Mouse (Mus musculus) limb, embryonic 13.5 days (tissue): Measurements from ENCODE around the gene Gm5089. TPM values are rescaled to one million over a fixed set of nuclear protein-coding genes. Genes with fewer than 3 reads are reported as not detected.

Experiments used
- ATAC-seq: fragments of 200-750 bp; cut with Nextera tagmentation; 2 replicates; pipeline ENCODE4 v1.8.0; 2017; ENCODE audit warnings: low read depth, moderate number of reproducible peaks, moderate TSS enrichment; ENCODE audit not compliant: low FRiP score
- H3K27ac ChIP-seq: fragments of 300-500 bp; sonication (generic); 2 replicates; pipeline ENCODE4 v1.5.1; 2015; ENCODE audit warnings: inconsistent platforms, mild to moderate bottlenecking, moderate library complexity
- H3K27me3 ChIP-seq: fragments of 300-500 bp; sonication (generic); 2 replicates; pipeline ENCODE4 v1.6.1; 2015; ENCODE audit warnings: mild to moderate bottlenecking, inconsistent platforms
- H3K36me3 ChIP-seq: fragments of 300-500 bp; sonication (generic); 2 replicates; pipeline ENCODE4 v1.6.1; 2015; ENCODE audit warnings: inconsistent platforms, mild to moderate bottlenecking, moderate library complexity
- H3K4me1 ChIP-seq: fragments of 300-500 bp; sonication (generic); 2 replicates; pipeline ENCODE4 v1.6.1; 2015; ENCODE audit warnings: inconsistent platforms
- H3K4me2 ChIP-seq: fragments of 300-500 bp; sonication (generic); replicated peaks from 2 replicates; pipeline ENCODE4 v1.6.1; 2015; ENCODE audit warnings: inconsistent platforms, mild to moderate bottlenecking, moderate library complexity
- H3K4me3 ChIP-seq: fragments of 300-500 bp; sonication (generic); 2 replicates; pipeline ENCODE4 v1.5.1; 2015; ENCODE audit warnings: moderate library complexity, mild to moderate bottlenecking, inconsistent platforms
- H3K9ac ChIP-seq: fragments of 300-500 bp; sonication (generic); 2 replicates; pipeline ENCODE4 v1.6.1; 2015; ENCODE audit warnings: mild to moderate bottlenecking, inconsistent platforms
- H3K9me3 ChIP-seq: fragments of 300-500 bp; sonication (generic); 2 replicates; pipeline ENCODE4 v1.6.1; 2016; ENCODE audit warnings: inconsistent platforms
- WGBS: fragments of 180-500 bp; shearing (Covaris S2); methylation state at CpG from one replicate; pipeline ENCODE4 v1.1.7; 2015; 5-methylcytosine and 5-hydroxymethylcytosine counted together
- polyA plus RNA-seq: library from polyadenylated mRNA; unstranded; fragments of >200 nt; fragmentation: Nextera tagmentation; extraction: Ambion mirVana; gene quantifications from 2 replicates; pipeline ENCODE4 v1.2.1, GENCODE M21; 2015

Gene Gm5089
- polyA plus RNA-seq, result 0.18 and 0.37 TPM in 2 replicates

- ATAC-seq, result peak; percentile 55
- Histone ChIP-seq H3K4me2 (peak within 1 kb of the TSS; percentile 91), H3K4me3 (peak within 1 kb of the TSS; percentile 52), H3K27ac (no peak within 1 kb of the TSS), H3K9ac (peak within 1 kb of the TSS; percentile 69), H3K4me1 (peaks cover 40% of the 10 kb centered on the region), H3K36me3 (no peaks in the 10 kb centered on the region), H3K27me3 (peaks cover 96% of the 10 kb centered on the region), H3K9me3 (no peaks in the 10 kb centered on the region)
- 1% methylated on average over 59 of the region's 59 CpGs for WGBS
Measured at GRCm38 (mm10) chr14:122450496-122451382, at the start of gene Gm5089. Gene Gm5089 (minus strand): TSS chr14:122451115.

- 72% methylated on average over 1 of the region's 1 CpGs for WGBS
- Histone ChIP-seq H3K9me3 (no peaks in the 10 kb centered on the region), H3K36me3 (no peaks in the 10 kb centered on the region), H3K4me1 (peaks cover 10% of the 10 kb centered on the region), H3K4me2 (no peak overlapping the region), H3K27ac (no peak overlapping the region), H3K27me3 (peaks cover 45% of the 10 kb centered on the region), H3K9ac (no peak overlapping the region), H3K4me3 (no peak overlapping the region)
- ATAC-seq, result no peak
Measured at GRCm38 (mm10) chr14:122492015-122492414, 41.1 kb upstream of the Gm5089 start.

GRCm38 (mm10) chr14:122491521-122491920 lies 40.6 kb upstream of the Gm5089 start:
- H3K4me2 ChIP-seq, result no peak overlapping the region
- H3K9ac ChIP-seq, result no peak overlapping the region
- ATAC-seq, result no peak
- no peak overlapping the region for H3K4me3 ChIP-seq
- H3K27me3 ChIP-seq, result peaks cover 47% of the 10 kb centered on the region
- peaks cover 10% of the 10 kb centered on the region for H3K4me1 ChIP-seq
- no peaks in the 10 kb centered on the region for H3K9me3 ChIP-seq
- no peaks in the 10 kb centered on the region for H3K36me3 ChIP-seq
- no peak overlapping the region for H3K27ac ChIP-seq
- WGBS, result 59% methylated on average over 6 of the region's 6 CpGs

GRCm38 (mm10) chr14:122490441-122491328 lies 39.8 kb upstream of the Gm5089 start, which contains the start of gene Gm10837:
Gene Gm10837 (plus strand): TSS chr14:122490586.
- Histone ChIP-seq H3K9me3 (no peaks in the 10 kb centered on the region), H3K36me3 (no peaks in the 10 kb centered on the region), H3K4me3 (peak within 1 kb of the TSS; percentile 43), H3K9ac (peak within 1 kb of the TSS; percentile 55), H3K27ac (no peak within 1 kb of the TSS), H3K4me1 (peaks cover 12% of the 10 kb centered on the region), H3K4me2 (peak within 1 kb of the TSS; percentile 71), H3K27me3 (peaks cover 53% of the 10 kb centered on the region)
- WGBS, result 1% methylated on average over 48 of the region's 51 CpGs
- ATAC-seq, result peak; percentile 64; the same call in 1 of the 2 replicates

- H3K27ac ChIP-seq, result no peak overlapping the region
- 9% methylated on average over 12 of the region's 12 CpGs for WGBS
- H3K4me2 ChIP-seq, result peak overlapping the region; percentile 71
- H3K9me3 ChIP-seq, result no peaks in the 10 kb centered on the region
- no peak for ATAC-seq
- peak overlapping the region; percentile 43; the same call in 1 of the 2 replicates for H3K4me3 ChIP-seq
- H3K9ac ChIP-seq, result peak overlapping the region; percentile 55
- H3K4me1 ChIP-seq, result peaks cover 19% of the 10 kb centered on the region
- peaks cover 58% of the 10 kb centered on the region for H3K27me3 ChIP-seq
- no peaks in the 10 kb centered on the region for H3K36me3 ChIP-seq
Measured at GRCm38 (mm10) chr14:122489686-122490414, 38.9 kb upstream of the Gm5089 start.

- no peak for ATAC-seq
- peak overlapping the region; percentile 30; the same call in 1 of the 2 replicates for H3K4me2 ChIP-seq
- no peaks in the 10 kb centered on the region for H3K9me3 ChIP-seq
- H3K27ac ChIP-seq, result no peak overlapping the region
- 2% methylated on average over 5 of the region's 5 CpGs for WGBS
- no peaks in the 10 kb centered on the region for H3K36me3 ChIP-seq
- no peak overlapping the region for H3K4me3 ChIP-seq
- peaks cover 23% of the 10 kb centered on the region for H3K4me1 ChIP-seq
- H3K27me3 ChIP-seq, result peaks cover 66% of the 10 kb centered on the region
- no peak overlapping the region for H3K9ac ChIP-seq
Measured at GRCm38 (mm10) chr14:122489041-122489440, 38.1 kb upstream of the Gm5089 start.

GRCm38 (mm10) chr14:122487366-122487765 lies 36.5 kb upstream of the Gm5089 start:
- no peaks in the 10 kb centered on the region for H3K9me3 ChIP-seq
- no peak overlapping the region for H3K9ac ChIP-seq
- H3K4me2 ChIP-seq, result no peak overlapping the region
- H3K27me3 ChIP-seq, result peaks cover 72% of the 10 kb centered on the region
- ATAC-seq, result no peak
- H3K4me1 ChIP-seq, result peaks cover 30% of the 10 kb centered on the region
- no peak overlapping the region for H3K4me3 ChIP-seq
- 7% methylated on average over 5 of the region's 5 CpGs for WGBS
- H3K27ac ChIP-seq, result no peak overlapping the region
- H3K36me3 ChIP-seq, result no peaks in the 10 kb centered on the region

GRCm38 (mm10) chr14:122486611-122487010 lies 35.7 kb upstream of the Gm5089 start:
- Histone ChIP-seq H3K9ac (no peak overlapping the region), H3K4me3 (no peak overlapping the region), H3K4me1 (peaks cover 37% of the 10 kb centered on the region), H3K4me2 (no peak overlapping the region), H3K9me3 (no peaks in the 10 kb centered on the region), H3K27ac (no peak overlapping the region), H3K36me3 (no peaks in the 10 kb centered on the region), H3K27me3 (peaks cover 77% of the 10 kb centered on the region)
- WGBS, result 7% methylated on average over 1 of the region's 1 CpGs
- ATAC-seq, result no peak

GRCm38 (mm10) chr14:122485635-122486181 lies 34.8 kb upstream of the Gm5089 start:
- Histone ChIP-seq H3K4me3 (peak overlapping the region; percentile 19; the same call in 1 of the 2 replicates), H3K4me2 (peak overlapping the region; percentile 55), H3K27me3 (peaks cover 77% of the 10 kb centered on the region), H3K36me3 (no peaks in the 10 kb centered on the region), H3K27ac (no peak overlapping the region), H3K9ac (no peak overlapping the region), H3K9me3 (no peaks in the 10 kb centered on the region), H3K4me1 (peaks cover 40% of the 10 kb centered on the region)
- WGBS, result 2% methylated on average over 12 of the region's 12 CpGs
- ATAC-seq, result no peak

- Histone ChIP-seq H3K27me3 (peaks cover 77% of the 10 kb centered on the region), H3K4me2 (peak overlapping the region; percentile 55), H3K9ac (0 out of 2 replicates have a peak overlapping the region, but pooled peaks have one; percentile 19), H3K4me1 (peaks cover 33% of the 10 kb centered on the region), H3K36me3 (no peaks in the 10 kb centered on the region), H3K9me3 (no peaks in the 10 kb centered on the region), H3K27ac (no peak overlapping the region), H3K4me3 (peak overlapping the region; percentile 19; the same call in 1 of the 2 replicates)
- WGBS, result 2% methylated on average over 24 of the region's 24 CpGs
- peak; percentile 25 for ATAC-seq
Measured at GRCm38 (mm10) chr14:122484844-122485551, 34.1 kb upstream of the Gm5089 start.

GRCm38 (mm10) chr14:122484458-122484843 lies 33.5 kb upstream of the Gm5089 start:
- Histone ChIP-seq H3K4me3 (no peak overlapping the region), H3K27me3 (peaks cover 71% of the 10 kb centered on the region), H3K36me3 (no peaks in the 10 kb centered on the region), H3K9ac (no peak overlapping the region), H3K9me3 (no peaks in the 10 kb centered on the region), H3K27ac (no peak overlapping the region), H3K4me1 (peaks cover 33% of the 10 kb centered on the region), H3K4me2 (peak overlapping the region; percentile 55)
- WGBS, result 16% methylated on average over 4 of the region's 4 CpGs
- no peak for ATAC-seq
